Mouse (Mus musculus): ENCODE measurements around the gene Fkbp5.
A peak's percentile ranks its signal among the peaks of the same experiment; 100 is the strongest.
"Not testable (repeated sequence)": the region's sequence is repeated elsewhere in the genome, so short reads cannot be mapped to it uniquely, and the experiment has no call there.

Fkbp5 gene

GRCm38 (mm10) chr17:28517441-28517955 is at the start of gene Fkbp5:
TSS of gene Fkbp5 (minus strand) at chr17:28517527.
- no peak for DNase-seq (ENCODE audit: low spot score in 2 of 2)

GRCm38 (mm10) chr17:28565181-28565580 is 47.9 kb upstream of the Fkbp5 start:
- no peak for DNase-seq (ENCODE audit: low spot score in 2 of 2)

DNA sequence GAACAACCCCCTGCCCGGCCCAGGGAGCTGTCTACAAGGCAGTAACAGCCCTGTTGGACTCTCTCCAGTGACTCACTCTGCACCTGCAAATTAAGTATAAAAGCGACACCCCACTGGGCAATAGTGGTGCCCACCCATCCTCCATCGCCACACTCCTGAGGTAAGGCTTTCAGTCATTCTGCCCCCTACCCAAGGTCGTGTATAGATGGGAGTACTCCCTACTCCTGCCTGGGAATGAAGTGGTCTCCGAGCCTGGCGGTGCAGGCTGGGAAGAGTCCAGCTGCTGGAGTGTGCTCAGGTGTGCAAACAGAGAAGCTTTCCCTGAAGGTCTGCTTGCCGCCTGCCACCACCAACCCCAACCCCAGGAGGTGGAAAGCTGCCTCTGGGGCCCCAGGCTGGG is 44.3 kb upstream of the Fkbp5 start:
- DNase-seq (ENCODE audit: low spot score in 2 of 2), result no peak

DNA sequence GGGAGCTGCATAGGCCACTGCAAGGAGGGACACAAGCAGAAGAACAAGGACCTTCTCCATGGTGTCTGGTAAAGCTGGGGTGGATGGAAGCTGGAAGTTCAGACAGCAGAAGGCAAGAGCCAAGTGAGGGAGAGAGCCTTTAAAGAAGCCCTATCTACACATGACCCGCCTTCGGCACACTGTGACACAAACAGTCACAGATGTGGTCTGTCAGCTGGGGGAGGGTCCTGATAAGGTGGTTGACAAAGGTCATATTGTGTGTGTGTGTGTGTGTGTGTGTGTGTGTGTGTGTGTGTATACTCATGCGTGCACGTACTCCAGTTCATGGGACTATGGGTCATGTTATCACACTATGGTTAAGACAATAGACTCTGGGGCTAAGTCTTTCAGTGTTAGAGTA is 43.3 kb upstream of the Fkbp5 start, which contains the start of gene Clps:
Gene Clps, minus strand, starts transcription at position 169 of the 400 bp plus-strand sequence.
- DNase-seq (ENCODE audit: low spot score in 2 of 2), result no peak

- DNase-seq (ENCODE audit: low spot score in 2 of 2), result no peak
Observed at GRCm38 (mm10) chr17:28557772-28558171, 40.4 kb upstream of the Fkbp5 start.

GRCm38 (mm10) chr17:28556635-28557396 is 39.5 kb upstream of the Fkbp5 start:
- DNase-seq (ENCODE audit: low spot score in 2 of 2), result no peak

DNA sequence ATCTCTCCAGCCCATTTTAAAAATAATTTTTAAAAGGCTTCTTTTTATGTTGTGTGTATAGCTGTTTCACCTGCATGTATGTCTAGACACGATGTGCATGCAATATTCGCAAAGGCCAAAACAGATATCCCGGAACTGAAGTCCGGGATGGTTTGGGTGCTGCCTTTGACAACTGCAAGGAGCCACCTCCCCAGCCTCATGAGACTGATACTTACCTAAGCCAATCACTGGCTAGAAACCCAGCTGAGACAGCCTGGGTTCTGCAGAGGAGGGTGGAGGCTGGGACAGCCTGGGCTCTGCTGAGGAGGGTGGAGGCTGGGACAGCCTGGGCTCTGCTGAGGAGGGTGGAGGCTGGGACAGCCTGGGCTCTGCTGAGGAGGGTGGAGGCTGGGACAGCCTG is 36.7 kb upstream of the Fkbp5 start:
- DNase-seq (ENCODE audit: low spot score in 2 of 2), result not testable (repeated sequence)

DNA sequence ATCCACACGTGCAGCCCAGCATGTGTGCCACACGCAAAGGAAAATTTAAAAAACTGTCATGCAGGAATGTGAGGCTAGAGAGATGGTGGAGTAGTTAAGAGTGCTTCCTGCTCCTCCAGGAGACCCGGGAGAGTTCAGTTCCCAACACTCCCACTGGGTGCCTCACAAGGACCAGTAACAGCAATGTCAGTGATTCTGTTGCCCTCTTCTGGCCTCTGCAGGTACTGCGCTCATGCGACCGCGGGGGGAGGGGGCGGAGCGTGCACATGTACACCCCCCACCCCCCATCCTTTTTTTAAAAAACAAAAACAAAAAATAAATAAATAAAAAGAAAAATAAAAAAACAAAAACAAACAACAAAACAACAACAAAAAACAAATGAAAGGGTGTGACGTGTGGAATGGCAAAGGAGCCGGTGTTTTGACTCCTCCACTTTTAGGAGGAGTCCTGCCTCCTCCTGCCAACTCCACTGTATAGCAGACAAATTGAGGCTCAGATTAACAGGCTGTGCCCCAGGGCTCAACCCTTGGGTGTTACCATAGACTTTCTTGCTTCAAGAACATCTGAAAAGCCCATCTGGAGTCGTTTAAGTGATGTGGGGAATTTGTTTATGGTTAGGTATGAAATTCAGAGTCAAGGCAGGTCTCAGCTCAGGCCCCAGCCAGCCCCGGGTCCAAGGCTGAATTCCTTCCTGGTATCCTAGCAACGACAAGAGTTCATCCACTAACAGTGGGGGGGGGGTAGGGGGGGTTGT is 35.9 kb upstream of the Fkbp5 start:
- peak; percentile 42 to 58 for DNase-seq (ENCODE audit: low spot score in 2 of 2)

GRCm38 (mm10) chr17:28549111-28549510 is 31.8 kb upstream of the Fkbp5 start, which contains the start of gene Clpsl2:
TSS of gene Clpsl2 (plus strand) at chr17:28549411.
- DNase-seq (ENCODE audit: low spot score in 2 of 2), result no peak

GRCm38 (mm10) chr17:28548550-28548949 is 31.2 kb upstream of the Fkbp5 start:
- no peak for DNase-seq (ENCODE audit: low spot score in 2 of 2)

GRCm38 (mm10) chr17:28546925-28547324 is 29.6 kb upstream of the Fkbp5 start:
- no peak for DNase-seq (ENCODE audit: low spot score in 2 of 2)

GRCm38 (mm10) chr17:28537881-28538280 is 20.6 kb upstream of the Fkbp5 start:
- no peak for DNase-seq (ENCODE audit: low spot score in 2 of 2)

GRCm38 (mm10) chr17:28533327-28533726 is 16.0 kb upstream of the Fkbp5 start:
- no peak for DNase-seq (ENCODE audit: low spot score in 2 of 2)

DNA sequence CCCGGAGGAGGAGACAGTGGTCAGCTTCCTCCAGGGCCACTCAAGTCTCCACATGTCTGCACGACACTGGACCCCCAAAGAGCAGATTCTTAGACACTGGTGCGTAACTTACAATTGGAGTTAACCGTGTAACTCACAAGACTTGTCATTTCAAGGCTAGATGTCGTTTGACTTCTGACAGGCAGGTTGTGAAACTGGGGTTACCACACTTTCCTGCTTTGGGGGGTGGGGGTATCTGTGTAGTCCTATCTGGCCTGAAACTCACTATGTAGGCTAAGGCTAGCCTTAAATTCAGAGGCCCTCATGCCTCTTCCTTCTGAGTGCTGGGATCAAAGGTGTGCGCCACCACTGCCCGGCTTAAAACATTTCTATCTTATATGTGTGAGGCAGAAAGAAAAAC is 15.2 kb upstream of the Fkbp5 start:
- no peak for DNase-seq (ENCODE audit: low spot score in 2 of 2)

GRCm38 (mm10) chr17:28531946-28532345 is 14.6 kb upstream of the Fkbp5 start:
- DNase-seq (ENCODE audit: low spot score in 2 of 2), result no peak

- no peak for DNase-seq (ENCODE audit: low spot score in 2 of 2)
Observed at GRCm38 (mm10) chr17:28530506-28530905, 13.2 kb upstream of the Fkbp5 start, which contains the start of gene Armc12. TSS of gene Armc12 (plus strand) at chr17:28530806.

DNA sequence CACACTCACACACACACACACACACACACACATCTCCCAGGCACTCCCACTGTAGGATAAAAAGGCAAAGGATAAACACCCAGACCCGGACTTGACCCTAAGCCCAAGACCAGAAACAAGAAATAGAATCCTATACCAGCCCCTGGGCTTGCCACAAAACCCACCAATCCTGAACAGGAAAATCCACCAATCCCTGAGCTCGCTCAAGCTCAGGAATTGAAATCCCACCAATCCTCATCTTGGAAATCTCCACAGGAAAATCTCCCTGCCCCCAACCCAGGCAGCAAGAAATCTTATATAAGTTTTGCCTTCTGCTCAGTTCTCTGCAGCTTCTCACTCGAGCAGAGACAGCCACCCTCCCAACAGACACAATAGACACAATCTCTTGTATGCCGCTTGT is 11.8 kb upstream of the Fkbp5 start:
- no peak for DNase-seq (ENCODE audit: low spot score in 2 of 2)

DNA sequence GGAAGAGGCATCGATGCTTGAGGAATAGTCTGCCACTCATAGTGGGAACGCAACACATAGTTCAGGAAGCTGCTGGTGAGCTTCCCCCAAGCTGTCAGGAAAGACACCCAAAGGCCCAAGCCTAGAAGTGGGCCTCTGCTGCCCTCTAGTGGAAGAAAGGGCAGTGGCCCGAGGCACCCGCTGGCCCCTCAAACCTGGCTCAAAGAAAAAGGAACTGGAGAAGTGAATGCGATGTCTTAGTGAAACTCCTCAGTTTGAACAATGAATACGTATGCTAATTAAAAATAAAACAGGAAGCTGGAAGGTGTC is 10.7 kb upstream of the Fkbp5 start:
- DNase-seq (ENCODE audit: low spot score in 2 of 2), result peak; percentile 79 to 85

- DNase-seq (ENCODE audit: low spot score in 2 of 2), result no peak
Observed at GRCm38 (mm10) chr17:28527184-28528042, 10.1 kb upstream of the Fkbp5 start.

DNA sequence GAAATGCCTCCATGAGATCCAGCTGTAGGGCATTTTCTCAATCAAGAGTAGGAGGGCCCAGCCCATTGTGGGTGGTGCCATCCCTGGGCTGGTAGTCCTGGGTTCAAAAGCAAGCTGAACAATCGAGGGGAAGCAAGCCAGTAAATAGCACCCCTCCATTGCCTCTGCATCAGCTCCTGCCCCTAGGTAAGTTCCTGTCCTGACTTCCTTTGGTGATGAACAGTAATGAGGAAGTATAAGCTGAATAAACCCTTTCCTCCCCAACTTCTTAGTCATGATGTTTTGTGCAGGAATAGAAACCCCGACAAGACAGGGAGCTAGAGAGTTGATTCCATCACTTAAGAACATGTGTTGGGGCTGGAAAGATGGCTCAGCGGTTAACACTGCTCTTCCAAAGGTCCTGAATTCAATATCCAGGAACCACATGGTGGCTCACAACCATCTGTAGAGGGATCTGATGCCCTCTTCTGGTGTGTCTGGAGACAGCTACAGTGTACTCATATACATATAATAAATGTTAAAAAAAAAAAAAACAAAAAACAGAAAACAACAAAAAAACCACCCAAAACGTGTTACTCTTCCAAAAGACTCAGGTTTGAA is 7.6 kb upstream of the Fkbp5 start:
- no peak for DNase-seq (ENCODE audit: low spot score in 2 of 2)

DNA sequence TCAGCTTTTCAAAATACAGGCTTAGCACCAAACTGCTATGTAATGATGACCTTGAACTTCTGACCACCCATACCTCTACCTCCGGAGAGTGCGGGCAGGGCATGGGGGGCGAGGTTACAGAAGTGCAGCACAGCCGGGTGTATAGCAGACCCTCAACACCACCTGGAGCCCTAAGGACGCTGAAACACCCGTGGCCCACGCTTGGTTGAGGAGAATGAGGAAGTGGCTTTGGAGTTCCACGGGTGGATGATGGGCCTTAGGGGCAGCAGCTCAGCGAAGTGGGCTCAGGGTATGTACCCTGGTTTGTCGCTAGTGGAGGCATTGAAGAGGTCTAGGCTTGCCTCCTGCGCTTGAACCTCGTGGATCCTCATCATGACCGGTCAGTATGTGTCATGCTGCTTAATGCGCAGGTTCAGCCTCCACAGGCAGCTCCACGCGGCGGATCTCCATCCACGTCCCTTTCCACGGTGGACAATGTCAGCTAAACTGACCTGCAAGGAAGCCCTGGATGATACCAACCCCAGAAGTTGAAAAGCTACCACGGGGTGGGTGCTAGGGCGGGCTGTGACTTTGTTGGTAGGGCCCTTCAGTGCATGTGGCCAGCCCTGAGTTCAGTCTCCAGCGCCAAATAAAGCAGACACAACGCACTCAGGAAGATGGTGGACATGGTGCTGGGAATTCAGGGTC is 6.8 kb upstream of the Fkbp5 start:
- no peak for DNase-seq (ENCODE audit: low spot score in 2 of 2)

All from frontal cortex, postnatal 25 days (tissue).